Mouse (Mus musculus) CH12.LX (cell line): ENCODE results near the gene Tm9sf2.

Experiments
- BHLHE40 ChIP-seq: IDR thresholded peaks from 2 replicates; pipeline ENCODE4 v1.6.1; 2011; ENCODE audit warnings: mild to moderate bottlenecking, low read depth, low read length, improper control_type of control experiment
- CHD2 ChIP-seq: IDR thresholded peaks from 2 replicates; pipeline ENCODE4 v1.6.1; 2011; ENCODE audit warnings: low read length, improper control_type of control experiment
- CTCF ChIP-seq, 2 experiments: IDR thresholded peaks in 1 of 2; conservative IDR thresholded peaks in 1 of 2; 2 replicates each; pipeline ENCODE4 v1.5.1; 2011 to 2012; ENCODE audit warnings: low read depth in 2 of 2, low read length in 2 of 2, improper control_type of control experiment in 1 of 2, inconsistent platforms in 1 of 2, mild to moderate bottlenecking in 1 of 2, moderate library complexity in 1 of 2
- E2F4 ChIP-seq: IDR thresholded peaks from 2 replicates; pipeline ENCODE4 v1.6.1; 2011; ENCODE audit warnings: low read depth, low read length, improper control_type of control experiment; ENCODE audit not compliant: insufficient replicate concordance
- ELF1 ChIP-seq: IDR thresholded peaks from 2 replicates; pipeline ENCODE4 v1.6.1; 2014; ENCODE audit warnings: low read depth, mild to moderate bottlenecking, inconsistent platforms, low read length, improper control_type of control experiment
- KAT2A ChIP-seq: IDR thresholded peaks from 2 replicates; pipeline ENCODE4 v1.6.1; 2012; ENCODE audit warnings: low read length, improper control_type of control experiment, inconsistent platforms; ENCODE audit not compliant: insufficient replicate concordance
- MAFK ChIP-seq: IDR thresholded peaks from 2 replicates; pipeline ENCODE4 v1.6.1; 2011; ENCODE audit warnings: low read length, improper control_type of control experiment; ENCODE audit not compliant: insufficient replicate concordance
- POLR2A ChIP-seq: IDR thresholded peaks from 2 replicates; pipeline ENCODE4 v1.6.1; 2011; ENCODE audit warnings: low read depth, mild to moderate bottlenecking, improper control_type of control experiment, low read length
- RAD21 ChIP-seq: IDR thresholded peaks from 2 replicates; pipeline ENCODE4 v1.6.1; 2011; ENCODE audit warnings: low read depth, mild to moderate bottlenecking, low read length, improper control_type of control experiment, moderate library complexity
- TBP ChIP-seq: conservative IDR thresholded peaks from 2 replicates; pipeline ENCODE4 v1.6.1; 2011; ENCODE audit warnings: low read depth, low read length, improper control_type of control experiment
- USF2 ChIP-seq: conservative IDR thresholded peaks from 2 replicates; pipeline ENCODE4 v1.6.1; 2011; ENCODE audit warnings: low read depth, low read length, improper control_type of control experiment
- ZC3H11A ChIP-seq: IDR thresholded peaks from 2 replicates; pipeline ENCODE4 v1.6.1; 2012; ENCODE audit warnings: low read depth, mild to moderate bottlenecking, inconsistent platforms, low read length, improper control_type of control experiment

DNA sequence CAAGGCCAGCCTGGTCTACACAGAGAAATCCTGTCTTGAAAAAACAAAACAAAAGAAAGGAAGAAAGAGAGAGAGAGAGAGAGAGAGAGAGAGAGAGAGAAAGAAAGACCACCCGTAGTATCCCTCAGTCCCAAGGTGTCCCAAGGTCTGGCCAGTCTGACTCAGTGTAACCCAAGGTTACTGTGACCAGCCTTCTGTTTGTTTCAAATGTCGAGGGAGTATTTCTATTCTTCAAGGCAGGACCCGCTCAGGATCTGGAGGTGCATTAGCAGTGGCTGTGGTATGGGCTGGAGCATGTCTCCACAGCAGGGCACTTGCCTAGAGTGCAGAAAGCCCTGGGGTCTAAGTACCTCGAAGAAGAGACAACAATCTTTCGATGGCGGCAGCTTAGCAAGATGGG, 90.0 kb downstream of the Tm9sf2 start:
- TF ChIP-seq CTCF (conservative IDR thresholded peaks at IDR 0.05 in 1 of 2, IDR thresholded peaks at IDR 0.05 in 1 of 2; ENCODE audit: low read depth in 2 of 2, low read length in 2 of 2) (no peak), MAFK (no peak), RAD21 (no peak), POLR2A (no peak), KAT2A (no peak), USF2 (no peak), CHD2 (no peak), BHLHE40 (no peak), E2F4 (no peak), TBP (no peak), ELF1 (no peak), ZC3H11A (no peak)
